Mouse (Mus musculus) fat pad, adult 2 months (tissue): Measurements from ENCODE around the gene Mctp2.

Source experiments
- DNase-seq: peaks from one replicate; pipeline ENCODE4 v3.0.0-alpha.2; 2011; ENCODE audit warnings: low read depth, low spot score; ENCODE audit errors: extremely low read depth

Mctp2 gene

DNA sequence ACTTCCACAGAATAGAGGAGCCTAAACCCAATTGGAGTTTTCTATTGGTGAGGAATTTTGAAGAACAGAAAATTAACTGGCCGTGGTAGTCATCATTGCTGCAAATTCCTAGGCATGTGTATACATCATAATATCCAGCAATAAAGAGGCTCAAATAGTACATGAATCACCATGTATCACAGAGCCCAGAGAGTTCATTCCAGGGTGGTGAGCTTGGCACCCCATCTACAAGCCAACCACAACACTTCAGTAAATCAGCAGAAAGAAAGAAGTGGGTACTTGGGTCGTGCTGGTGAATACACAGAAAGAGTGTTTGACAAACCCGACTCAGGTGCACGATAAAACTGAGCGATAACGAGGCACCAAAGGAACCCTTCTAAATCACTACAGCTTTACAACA is 207.8 kb downstream of the Mctp2 start:
- no peak for DNase-seq

DNA sequence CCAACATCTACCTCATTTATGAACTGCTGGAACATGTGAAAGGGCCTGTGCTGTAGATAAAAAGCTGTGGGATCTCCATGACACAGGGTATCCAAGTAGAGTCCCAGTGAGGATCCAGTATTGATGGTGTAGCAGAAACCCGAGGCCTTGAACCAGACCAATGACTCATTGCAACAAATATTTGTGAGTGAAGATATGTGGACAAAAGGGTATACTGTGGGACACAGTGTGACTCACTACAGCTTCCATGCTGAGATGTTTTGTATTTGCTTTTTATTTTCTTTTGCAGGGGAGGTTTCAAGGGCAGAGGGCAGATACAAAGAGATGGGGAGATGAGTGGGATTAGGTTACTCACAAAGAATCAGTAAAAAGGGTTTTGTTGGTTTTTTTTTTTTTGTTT is 209.4 kb downstream of the Mctp2 start:
- DNase-seq = no peak

DNA sequence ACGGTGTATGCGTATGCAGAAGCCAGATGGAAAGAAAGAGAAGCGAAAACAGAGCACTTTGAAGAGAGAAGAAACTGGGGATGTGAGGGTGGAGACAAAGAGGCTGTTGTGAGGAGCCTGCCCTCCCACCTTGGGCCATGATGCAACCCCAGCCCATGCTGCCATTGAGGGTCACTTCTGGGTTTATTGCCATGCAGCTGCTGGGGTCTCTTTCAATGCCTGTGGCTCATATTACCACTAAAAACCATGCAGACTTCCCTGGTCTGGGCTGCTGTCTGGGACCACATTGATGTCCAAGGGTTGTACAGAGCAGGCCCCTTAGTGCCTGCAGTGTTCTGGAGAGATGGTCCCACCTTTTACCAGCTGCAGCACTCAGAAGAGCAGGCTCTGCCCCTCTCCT is 210.0 kb downstream of the Mctp2 start:
- no peak for DNase-seq

DNA sequence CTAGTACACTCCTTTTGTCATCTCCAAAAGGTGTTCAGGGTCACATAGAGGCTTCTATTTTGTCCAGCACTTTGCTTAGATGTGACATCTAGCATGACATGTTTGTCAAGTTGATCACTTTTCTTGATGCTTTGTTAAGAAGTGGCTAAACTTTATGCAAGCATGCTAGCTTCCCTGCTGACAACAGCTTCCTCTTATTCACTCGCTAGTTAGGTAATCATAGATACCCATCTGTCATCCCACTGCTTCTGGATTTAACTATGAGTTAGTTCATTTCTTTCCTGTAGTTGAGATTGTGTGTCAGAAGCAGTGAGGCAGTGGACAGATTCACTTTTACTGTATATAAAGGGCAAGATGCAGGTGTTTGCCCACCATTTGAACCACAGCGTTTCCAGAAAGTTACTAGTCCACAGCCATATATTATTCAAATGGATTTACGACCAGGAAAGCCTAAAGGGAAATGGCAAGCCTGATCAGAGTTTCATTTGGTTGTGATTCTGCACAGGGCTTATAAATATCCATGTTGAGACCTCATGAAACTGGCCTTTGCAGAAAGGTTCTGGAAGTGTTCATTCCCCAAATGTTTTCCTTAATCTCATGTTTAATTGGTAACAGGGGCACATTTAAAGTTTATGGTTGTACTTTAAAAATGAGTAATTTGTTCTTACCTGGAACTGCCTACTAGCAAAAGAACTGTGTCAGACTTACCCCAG is 216.8 kb downstream of the Mctp2 start:
- no peak for DNase-seq

DNA sequence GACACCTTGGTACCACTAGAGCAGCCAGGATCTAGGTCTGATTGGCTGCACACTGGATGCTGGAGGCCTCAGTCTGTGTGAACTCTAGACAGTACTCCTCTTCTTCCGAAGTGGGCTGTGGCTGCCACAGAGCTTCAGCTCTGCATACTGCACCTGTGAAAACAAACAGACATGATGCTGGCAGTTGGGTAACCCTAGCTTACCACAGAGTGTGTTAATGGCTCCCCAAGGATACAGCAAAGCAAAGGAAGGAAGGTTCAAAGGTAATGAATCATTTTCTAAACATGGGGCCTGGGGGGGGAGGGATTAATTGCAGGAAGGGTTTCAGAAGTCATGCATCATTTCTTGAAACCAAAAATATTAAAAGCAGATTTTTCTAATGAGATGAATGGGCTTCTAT is 225.7 kb downstream of the Mctp2 start:
- DNase-seq = no peak

DNA sequence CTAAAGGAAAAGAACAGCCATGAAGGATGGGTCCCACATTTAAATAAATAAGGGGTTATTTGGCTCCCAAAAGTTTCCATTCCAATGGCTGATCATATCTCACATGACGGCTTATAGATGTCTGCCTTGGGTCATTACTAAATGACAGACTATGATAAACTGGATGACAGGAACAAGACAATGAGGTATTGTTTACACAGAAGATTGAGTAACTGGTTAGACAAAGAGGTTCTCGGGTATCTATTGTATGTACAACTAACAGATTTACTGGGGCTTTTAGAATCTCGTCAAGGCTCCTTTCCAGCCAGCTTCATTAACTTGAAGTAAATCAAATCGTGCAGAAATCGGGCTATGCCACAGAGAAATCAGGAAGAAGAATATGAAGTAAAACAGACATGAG is 227.5 kb downstream of the Mctp2 start:
- DNase-seq = no peak

DNA sequence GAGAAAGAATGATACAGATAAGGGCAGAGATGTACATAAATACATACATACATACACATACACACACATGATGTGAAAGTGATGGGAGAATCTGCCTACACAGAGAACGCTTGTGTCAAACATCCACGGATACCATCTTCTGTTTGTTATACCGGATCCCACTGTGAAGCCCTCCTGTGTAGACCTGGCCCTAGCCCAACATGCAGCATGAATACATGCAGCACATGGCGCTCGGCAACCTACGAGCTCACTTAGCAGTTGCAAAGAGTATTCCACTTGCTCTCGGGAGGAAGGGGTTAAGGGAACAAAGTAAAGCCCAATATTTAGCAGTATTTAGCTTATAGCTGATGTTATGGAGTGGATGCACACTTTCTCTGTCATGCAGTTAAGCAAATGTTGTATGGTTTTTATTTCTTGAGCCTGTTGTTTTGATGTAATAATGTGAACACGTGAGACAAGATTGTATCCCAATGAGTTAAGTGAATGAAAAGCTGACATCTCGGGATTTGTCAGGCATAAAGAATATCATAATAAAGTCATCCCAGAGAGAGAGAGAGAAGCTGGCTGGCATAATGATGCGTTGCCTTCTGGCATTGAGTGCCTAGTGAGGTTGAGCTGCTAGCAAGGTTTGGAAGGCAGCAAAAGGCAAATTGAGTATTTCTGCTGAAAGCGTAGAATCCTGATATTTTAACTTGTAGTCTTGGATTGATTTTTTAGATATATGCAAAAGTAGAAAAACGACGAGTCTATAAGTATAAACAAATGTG is 234.8 kb downstream of the Mctp2 start:
- DNase-seq = no peak

DNA sequence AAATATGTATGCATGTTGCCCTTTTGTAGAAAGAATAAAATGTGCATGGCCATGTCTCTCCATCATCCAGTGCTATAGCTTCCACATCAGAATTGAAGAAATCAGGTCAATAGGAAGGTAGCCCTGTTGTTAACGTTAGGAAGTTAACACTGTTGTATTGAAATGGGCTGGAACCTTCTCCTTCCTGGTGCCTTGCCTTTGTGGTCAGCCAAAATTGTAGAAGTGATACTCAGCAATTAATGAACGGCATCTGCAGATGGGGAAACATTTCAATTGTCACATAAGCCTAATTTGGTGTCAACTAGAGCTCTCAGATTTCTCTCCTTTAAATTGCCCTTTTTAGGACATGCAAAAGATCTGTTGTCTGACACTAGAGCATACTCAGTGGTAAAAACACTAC is 238.0 kb downstream of the Mctp2 start:
- DNase-seq = no peak

DNA sequence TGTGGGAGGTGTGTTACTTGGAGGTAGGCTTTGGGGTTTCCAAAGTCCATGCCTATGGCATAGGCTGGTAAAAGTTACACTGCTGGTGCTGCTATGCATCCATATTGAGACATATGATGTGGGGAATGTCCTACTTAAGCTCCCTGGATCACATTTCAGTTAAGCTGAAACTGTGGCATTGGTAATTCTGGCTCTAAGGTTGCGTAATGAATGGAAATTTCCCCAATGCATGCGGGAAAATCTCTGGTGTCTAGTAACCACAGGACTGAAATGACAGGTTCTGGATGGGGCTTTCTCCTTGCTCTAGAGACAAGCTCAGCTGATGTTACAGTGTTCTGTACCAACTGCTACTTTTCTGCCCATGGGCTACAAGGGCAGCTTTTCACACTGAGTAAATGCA is 240.1 kb downstream of the Mctp2 start:
- no peak for DNase-seq

DNA sequence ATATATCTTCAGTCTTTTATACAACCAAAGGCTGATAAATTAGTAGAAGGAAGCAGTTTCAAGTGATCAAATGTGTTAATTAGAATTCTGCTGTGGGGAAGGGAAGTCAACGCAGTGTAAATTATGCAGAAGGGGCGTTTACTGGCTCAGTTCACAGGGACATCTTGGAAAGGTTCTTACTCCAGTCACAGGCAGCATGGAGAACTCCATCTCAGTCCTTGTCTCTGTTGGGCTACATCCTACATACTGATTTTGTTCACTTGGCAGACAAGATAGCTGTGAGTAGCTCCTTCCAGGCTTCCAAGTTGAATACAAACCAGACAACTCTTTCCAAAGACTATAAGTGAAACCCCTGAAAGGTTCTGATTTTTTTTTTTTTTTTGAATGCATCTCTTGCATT is 254.6 kb downstream of the Mctp2 start:
- no peak for DNase-seq

DNA sequence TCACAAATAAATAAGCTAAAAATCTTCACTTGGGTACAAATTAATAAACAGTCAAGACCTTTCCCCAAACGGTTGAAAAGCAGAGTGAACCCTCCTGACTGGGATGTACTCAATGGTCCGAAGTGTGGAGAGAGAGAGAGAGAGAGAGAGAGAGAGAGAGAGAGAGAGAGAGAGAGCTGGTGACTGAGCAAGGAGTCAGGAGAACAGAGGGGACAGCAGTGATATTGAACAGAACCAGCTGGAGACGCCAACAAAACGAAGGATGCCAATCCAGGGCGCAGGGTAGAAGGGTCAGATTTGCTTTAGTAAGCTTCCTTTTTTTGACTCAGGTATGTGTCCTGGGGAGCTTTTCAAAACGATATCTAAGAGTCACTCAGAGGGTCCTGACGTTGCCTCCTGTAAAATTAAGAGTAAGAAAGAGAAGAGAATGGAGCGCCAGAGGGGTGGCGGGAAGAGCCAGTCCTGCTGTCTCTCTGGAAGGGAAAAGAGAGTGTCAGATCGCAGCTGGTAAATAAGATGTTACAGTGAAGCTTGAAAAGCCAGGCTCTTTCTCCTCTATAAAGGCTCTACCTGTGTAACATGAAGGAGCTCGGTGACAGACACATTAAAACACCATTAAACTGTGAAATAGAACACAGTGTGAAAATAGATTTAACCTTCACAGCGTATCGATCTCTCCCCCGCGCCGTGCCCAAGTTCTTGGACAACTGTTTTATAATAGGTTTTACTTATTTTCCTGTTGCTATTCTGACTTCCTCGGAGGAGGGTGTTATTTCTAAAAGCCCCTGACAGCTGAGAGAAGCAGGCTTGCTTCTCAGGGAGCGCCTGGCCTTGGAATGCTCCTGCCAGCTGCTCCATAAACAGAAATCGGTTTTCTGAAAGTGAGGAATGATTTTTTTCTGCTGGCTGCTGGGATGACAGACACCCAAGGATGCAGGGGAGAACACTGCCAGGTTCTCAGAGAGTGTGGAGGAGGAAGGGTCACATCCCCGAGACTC is 258.5 kb downstream of the Mctp2 start:
- no peak for DNase-seq
